Mouse (Mus musculus) intestine, embryonic 14.5 days (tissue): ENCODE results near the gene Carmil2. TPM values are rescaled to one million over a fixed set of nuclear protein-coding genes. Genes with fewer than 3 reads are reported as not detected.
A peak's percentile ranks its signal among the peaks of the same experiment; 100 is the strongest.

Source experiments
- ATAC-seq: fragments of 200-750 bp; cut with Nextera tagmentation; replicated peaks from 2 replicates; pipeline ENCODE4 v1.8.0; 2017; ENCODE audit warnings: low read depth, moderate number of reproducible peaks, moderate TSS enrichment, moderate library complexity; ENCODE audit not compliant: low FRiP score, low TSS enrichment
- DNase-seq: peaks from one replicate; pipeline ENCODE4 v3.0.0-alpha.2; 2018; ENCODE audit warnings: low spot score
- H3K27ac ChIP-seq: fragments of 300-500 bp; sonication (generic); 2 replicates; pipeline ENCODE4 v1.5.1; 2014; ENCODE audit warnings: low read depth, mild to moderate bottlenecking, control low read depth
- H3K27me3 ChIP-seq: fragments of 300-500 bp; sonication (generic); replicated peaks from 2 replicates; pipeline ENCODE4 v1.6.1; 2014; ENCODE audit warnings: low read length, control low read depth; ENCODE audit not compliant: control insufficient read depth, insufficient read depth
- H3K36me3 ChIP-seq: fragments of 300-500 bp; sonication (generic); 2 replicates; pipeline ENCODE4 v1.6.1; 2014; ENCODE audit warnings: low read length, control low read depth; ENCODE audit not compliant: control insufficient read depth, insufficient read depth
- H3K4me1 ChIP-seq: fragments of 300-500 bp; sonication (generic); replicated peaks from 2 replicates; pipeline ENCODE4 v1.6.1; 2014; ENCODE audit warnings: low read length, control low read depth, mixed read lengths; ENCODE audit not compliant: control insufficient read depth, insufficient read depth
- H3K4me2 ChIP-seq: fragments of 300-500 bp; sonication (generic); 2 replicates; pipeline ENCODE4 v1.6.1; 2014; ENCODE audit warnings: low read length
- H3K4me3 ChIP-seq: fragments of 300-500 bp; sonication (generic); 2 replicates; pipeline ENCODE4 v1.5.1; 2014; ENCODE audit warnings: low read depth, low read length, control low read depth, mixed read lengths
- H3K9ac ChIP-seq: fragments of 300-500 bp; sonication (generic); 2 replicates; pipeline ENCODE4 v1.6.1; 2014; ENCODE audit warnings: mild to moderate bottlenecking, low read length
- H3K9me3 ChIP-seq: fragments of 300-500 bp; sonication (generic); 2 replicates; pipeline ENCODE4 v1.6.1; 2016; ENCODE audit warnings: low read length, control low read depth; ENCODE audit not compliant: control insufficient read depth
- WGBS: fragments of 180-500 bp; shearing (Covaris S2); extraction: QIAGEN DNeasy Blood & Tissue Kit; methylation state at CpG from one replicate; pipeline ENCODE4 v1.1.7; 2014; 5-methylcytosine and 5-hydroxymethylcytosine counted together
- polyA plus RNA-seq: library from polyadenylated mRNA; unstranded; fragments of >200 nt; fragmentation: Nextera tagmentation; extraction: Ambion mirVana; gene quantifications from 2 replicates; pipeline ENCODE4 v1.2.1, GENCODE M21; 2014

Gene Carmil2
- polyA plus RNA-seq, result 1.0 and 1.1 TPM in 2 replicates

DNA sequence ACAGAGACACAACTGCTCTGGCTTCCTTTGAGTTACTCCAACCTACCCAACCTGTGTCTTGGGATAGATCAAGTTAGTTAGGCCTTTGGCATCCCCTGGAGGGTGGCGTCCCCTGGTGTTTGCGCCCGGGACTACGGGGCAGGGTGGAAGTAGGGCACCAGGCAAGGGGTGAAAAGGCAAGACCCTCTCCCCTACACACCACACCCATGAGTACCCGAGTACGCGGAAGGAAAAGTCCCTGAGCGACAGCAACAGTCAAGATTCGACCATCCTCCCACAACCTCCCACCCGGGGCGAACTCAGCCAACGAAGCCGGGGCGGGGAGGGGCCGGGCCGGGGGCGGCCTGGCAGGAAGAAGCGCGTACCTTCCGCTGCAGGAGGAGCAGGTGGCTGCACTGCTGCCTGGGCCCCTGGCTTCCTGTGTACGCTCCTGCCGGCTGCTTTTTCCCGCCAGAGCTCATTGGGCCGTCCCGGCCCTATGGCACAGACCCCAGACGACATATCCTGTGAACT, at the start of gene Carmil2:
Gene Carmil2 (plus strand): TSS at position 479 of the 513 bp plus-strand sequence.
- peak; percentile 57 for ATAC-seq
- 6% methylated on average over 26 of the region's 26 CpGs for WGBS
- H3K36me3 ChIP-seq, result peaks cover 39% of the 10 kb centered on the region
- H3K4me1 ChIP-seq, result no peaks in the 10 kb centered on the region
- no peaks in the 10 kb centered on the region for H3K9me3 ChIP-seq
- H3K9ac ChIP-seq, result no peak within 1 kb of the TSS
- peak; percentile 85 for DNase-seq
- no peak within 1 kb of the TSS for H3K27ac ChIP-seq
- peak within 1 kb of the TSS; percentile 42 for H3K4me2 ChIP-seq
- no peak within 1 kb of the TSS for H3K4me3 ChIP-seq
- no peaks in the 10 kb centered on the region for H3K27me3 ChIP-seq

DNA sequence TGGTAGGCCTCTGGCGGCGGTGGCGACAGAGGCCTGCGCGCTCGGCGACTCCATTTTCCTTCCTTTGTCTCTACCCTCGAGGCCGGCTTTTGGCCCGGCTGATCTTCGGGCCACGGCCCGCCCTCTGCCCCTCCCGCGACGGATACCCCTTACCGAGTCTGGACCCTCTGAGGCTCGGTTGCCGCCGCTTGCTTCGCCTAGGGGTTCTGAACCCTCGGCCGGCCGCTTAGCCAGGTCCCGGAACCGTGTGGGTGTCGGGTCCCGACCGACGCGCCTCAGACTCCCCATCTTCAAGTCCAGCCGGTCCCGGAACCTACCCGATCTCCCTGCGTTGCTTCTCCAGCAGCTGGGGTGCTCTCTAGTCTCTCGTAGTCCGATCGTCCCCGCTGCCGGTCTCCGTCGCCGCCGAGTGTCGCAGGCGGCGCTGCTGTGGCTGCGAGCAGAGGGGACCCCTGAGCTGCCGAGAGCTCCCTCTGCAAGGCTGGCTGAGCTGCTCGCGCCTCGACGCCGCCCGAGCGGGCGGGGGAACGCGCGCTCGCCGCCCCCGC, 49.0 kb upstream of the Carmil2 start, which contains the start of gene Agrp:
Gene Agrp (minus strand): TSS at position 431 of the 548 bp plus-strand sequence.
- Histone ChIP-seq H3K36me3 (no peaks in the 10 kb centered on the region), H3K27ac (peak within 1 kb of the TSS; percentile 98), H3K9ac (peak within 1 kb of the TSS; percentile 79), H3K4me1 (peaks cover 31% of the 10 kb centered on the region), H3K4me3 (peak within 1 kb of the TSS; percentile 61), H3K9me3 (no peaks in the 10 kb centered on the region), H3K27me3 (no peaks in the 10 kb centered on the region), H3K4me2 (peak within 1 kb of the TSS; percentile 73)
- DNase-seq (peak; percentile 90), ATAC-seq (peak; percentile 34)
- WGBS, result under 1% methylated on average over 51 of the region's 63 CpGs

DNA sequence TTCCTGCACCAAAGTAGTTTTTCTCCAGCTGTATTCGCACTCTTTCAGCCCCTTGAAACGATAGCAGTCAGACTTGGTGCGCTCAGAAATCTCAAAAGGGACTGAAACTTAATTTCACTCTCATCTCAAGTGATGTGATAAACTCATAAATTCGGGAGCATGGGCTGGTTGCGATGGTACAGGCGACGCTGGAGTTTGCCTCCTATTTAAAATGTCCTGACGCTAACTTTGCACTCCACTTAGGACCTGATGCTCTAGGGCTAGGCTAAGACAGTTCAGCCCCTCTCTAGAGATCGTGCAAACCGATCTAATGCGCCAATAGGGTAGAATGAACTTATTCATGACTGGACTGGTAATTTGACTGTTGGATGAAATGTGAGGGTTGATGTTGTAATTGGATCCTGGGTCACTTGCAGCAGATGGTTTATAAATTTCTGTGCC, 48.5 kb upstream of the Carmil2 start:
- ATAC-seq, result no peak
- peak overlapping the region; percentile 73 for H3K4me2 ChIP-seq
- H3K4me3 ChIP-seq, result peak overlapping the region; percentile 61
- peaks cover 31% of the 10 kb centered on the region for H3K4me1 ChIP-seq
- peak overlapping the region; percentile 79 for H3K9ac ChIP-seq
- no peaks in the 10 kb centered on the region for H3K27me3 ChIP-seq
- H3K9me3 ChIP-seq, result no peaks in the 10 kb centered on the region
- peak; percentile 75 for DNase-seq
- H3K27ac ChIP-seq, result peak overlapping the region; percentile 98
- no peaks in the 10 kb centered on the region for H3K36me3 ChIP-seq
- WGBS, result under 1% methylated on average over 11 of the region's 11 CpGs

DNA sequence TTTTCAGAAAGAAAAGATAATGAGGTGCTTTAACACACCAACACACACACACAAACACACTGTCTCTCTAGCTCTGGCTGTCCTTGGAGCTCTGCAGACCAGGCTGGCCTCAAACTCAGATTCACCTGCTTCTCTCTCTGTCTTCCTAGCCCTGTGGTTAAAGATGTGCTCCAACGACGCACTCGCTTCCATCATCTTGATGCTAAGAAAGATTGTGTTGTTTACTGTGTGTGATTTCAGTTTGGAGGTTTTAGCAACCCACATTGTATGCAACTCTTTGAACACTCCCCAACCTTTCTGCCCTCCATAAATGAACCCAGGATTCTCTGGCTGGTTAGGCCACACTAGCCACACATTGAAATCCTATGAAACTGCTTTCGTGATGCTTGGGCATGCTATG, 47.6 kb upstream of the Carmil2 start:
- Histone ChIP-seq H3K27ac (0 out of 2 replicates have a peak overlapping the region, but pooled peaks have one; percentile 98), H3K27me3 (no peaks in the 10 kb centered on the region), H3K9ac (no peak overlapping the region), H3K36me3 (peaks cover 2% of the 10 kb centered on the region), H3K4me1 (peaks cover 31% of the 10 kb centered on the region), H3K4me3 (peak overlapping the region; percentile 61), H3K4me2 (peak overlapping the region; percentile 73), H3K9me3 (no peaks in the 10 kb centered on the region)
- WGBS, result 81% methylated on average over 4 of the region's 4 CpGs
- no peak for DNase-seq
- ATAC-seq, result no peak

DNA sequence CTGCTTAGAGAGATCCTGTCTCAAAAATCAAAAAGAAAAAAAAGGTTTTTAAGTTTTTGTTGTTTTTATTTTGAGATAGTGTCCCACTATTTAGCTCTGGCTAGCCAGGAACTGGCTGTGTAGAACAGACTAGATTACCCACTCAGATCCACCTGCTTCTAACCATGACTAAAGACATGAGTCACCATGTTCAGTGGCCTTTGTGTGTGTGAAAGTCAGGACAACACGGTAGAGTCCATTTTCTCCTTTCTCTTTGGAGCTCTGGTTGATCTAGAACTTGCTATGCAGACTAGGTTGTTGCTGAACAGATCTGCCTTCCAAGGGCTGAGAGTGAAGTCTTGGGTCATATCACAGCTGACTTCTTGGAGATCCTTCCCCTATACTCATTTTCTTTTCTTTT, 46.2 kb upstream of the Carmil2 start:
- Histone ChIP-seq H3K9ac (no peak overlapping the region), H3K27ac (no peak overlapping the region), H3K4me3 (no peak overlapping the region), H3K36me3 (peaks cover 14% of the 10 kb centered on the region), H3K9me3 (no peaks in the 10 kb centered on the region), H3K27me3 (no peaks in the 10 kb centered on the region), H3K4me2 (no peak overlapping the region), H3K4me1 (peaks cover 30% of the 10 kb centered on the region)
- DNase-seq (no peak), ATAC-seq (no peak)
- 79% methylated on average over 1 of the region's 1 CpGs for WGBS

DNA sequence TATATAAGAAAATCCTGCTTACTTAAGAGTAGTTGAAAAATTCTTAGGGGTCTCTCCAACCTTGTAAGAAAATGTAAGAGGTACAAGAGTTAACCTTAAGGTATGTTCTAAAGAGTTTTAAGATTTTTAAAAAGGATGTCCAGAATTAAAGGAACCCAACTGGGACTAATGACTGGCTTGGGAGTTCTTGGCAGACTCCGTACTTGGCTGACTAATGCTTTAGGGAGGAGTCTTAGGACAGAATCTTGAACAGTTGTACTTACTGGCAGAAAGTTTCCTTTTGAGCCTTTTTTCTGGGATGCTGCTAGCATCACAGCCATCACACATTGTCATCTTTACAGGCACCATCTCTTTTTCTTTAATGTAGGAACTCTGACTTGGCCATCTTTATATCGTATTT, 45.6 kb upstream of the Carmil2 start:
- H3K4me2 ChIP-seq, result no peak overlapping the region
- DNase-seq (no peak), ATAC-seq (no peak)
- H3K27me3 ChIP-seq, result no peaks in the 10 kb centered on the region
- H3K36me3 ChIP-seq, result peaks cover 21% of the 10 kb centered on the region
- 77% methylated on average over 2 of the region's 2 CpGs for WGBS
- H3K27ac ChIP-seq, result no peak overlapping the region
- H3K4me1 ChIP-seq, result peaks cover 23% of the 10 kb centered on the region
- no peak overlapping the region for H3K9ac ChIP-seq
- no peak overlapping the region for H3K4me3 ChIP-seq
- no peaks in the 10 kb centered on the region for H3K9me3 ChIP-seq

DNA sequence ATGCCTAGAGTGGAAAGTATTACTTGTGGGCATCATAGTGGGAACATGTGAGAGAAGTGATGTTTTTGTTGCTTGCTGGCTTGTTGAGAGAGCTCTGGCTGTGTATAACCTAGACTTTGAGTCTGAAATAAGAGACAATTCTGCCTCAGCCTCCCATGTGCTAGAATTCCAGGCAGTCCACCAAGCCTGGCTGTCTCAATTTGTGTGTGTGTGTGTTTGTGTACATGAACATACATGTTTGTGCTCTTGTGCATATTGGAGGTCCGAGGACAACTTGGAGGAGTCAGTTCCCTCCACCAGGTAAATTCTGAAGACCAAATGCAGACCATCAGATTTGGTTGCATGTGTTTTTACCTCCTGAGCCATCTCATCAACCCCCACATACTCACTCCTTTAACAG, 40.9 kb upstream of the Carmil2 start:
- Histone ChIP-seq H3K4me2 (no peak overlapping the region), H3K27ac (no peak overlapping the region), H3K36me3 (peaks cover 28% of the 10 kb centered on the region), H3K9me3 (no peaks in the 10 kb centered on the region), H3K4me3 (no peak overlapping the region), H3K9ac (no peak overlapping the region), H3K4me1 (peaks cover 6% of the 10 kb centered on the region; the same call in 1 of the 2 replicates), H3K27me3 (no peaks in the 10 kb centered on the region)
- ATAC-seq, result no peak
- DNase-seq, result no peak
- 97% methylated on average over 1 of the region's 1 CpGs for WGBS

DNA sequence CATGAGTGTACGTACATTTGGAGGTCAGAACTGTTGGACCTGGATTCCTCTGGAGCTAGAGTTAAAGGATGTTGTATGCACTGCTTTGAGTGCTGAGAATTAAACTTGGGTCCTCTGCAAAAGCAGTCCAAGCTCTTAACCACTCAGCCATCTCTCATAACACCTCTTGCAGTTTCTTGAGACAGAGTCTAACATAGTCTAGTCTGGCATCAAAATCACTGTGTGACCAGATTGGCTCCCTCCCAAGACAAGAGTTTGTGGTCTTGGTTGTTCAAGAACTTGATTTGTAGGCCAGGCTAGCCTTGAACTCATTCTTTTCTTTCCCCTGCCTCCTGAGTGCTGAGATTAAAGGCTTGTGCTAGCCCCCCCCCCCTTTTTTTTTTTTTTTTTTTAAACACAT, 37.1 kb upstream of the Carmil2 start:
- Histone ChIP-seq H3K36me3 (peaks cover 49% of the 10 kb centered on the region), H3K27ac (no peak overlapping the region), H3K27me3 (no peaks in the 10 kb centered on the region), H3K4me1 (no peaks in the 10 kb centered on the region; the same call in 1 of the 2 replicates), H3K4me2 (no peak overlapping the region), H3K9me3 (no peaks in the 10 kb centered on the region), H3K4me3 (no peak overlapping the region), H3K9ac (no peak overlapping the region)
- 100% methylated on average over 1 of the region's 1 CpGs for WGBS
- no peak for DNase-seq
- no peak for ATAC-seq

DNA sequence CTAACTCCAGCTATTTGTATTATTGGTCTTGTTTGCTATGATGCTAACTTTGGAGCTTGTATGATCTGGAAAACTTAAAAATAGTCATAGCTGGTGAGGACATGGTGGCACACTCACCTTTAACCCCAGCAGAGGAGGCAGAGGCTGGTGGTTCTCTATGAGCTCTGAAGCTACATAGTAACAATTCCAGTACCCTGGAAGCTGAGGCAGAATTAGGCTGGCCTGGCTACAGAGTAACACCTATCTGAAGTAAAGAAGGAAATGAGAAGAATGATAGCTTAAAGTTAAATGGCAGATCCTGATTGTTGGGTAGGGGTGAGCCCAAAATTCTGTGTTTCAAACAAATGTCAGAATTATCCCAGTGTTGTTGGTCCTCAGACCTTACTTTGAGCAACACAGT, 28.4 kb upstream of the Carmil2 start:
- no peaks in the 10 kb centered on the region for H3K27me3 ChIP-seq
- H3K4me2 ChIP-seq, result no peak overlapping the region
- no peaks in the 10 kb centered on the region for H3K9me3 ChIP-seq
- peaks cover 34% of the 10 kb centered on the region for H3K36me3 ChIP-seq
- ATAC-seq, result no peak
- no peak overlapping the region for H3K27ac ChIP-seq
- DNase-seq, result no peak
- no peak overlapping the region for H3K4me3 ChIP-seq
- H3K4me1 ChIP-seq, result no peaks in the 10 kb centered on the region
- no peak overlapping the region for H3K9ac ChIP-seq
